Mouse (Mus musculus): Measurements from ENCODE around the gene Pus1.

DNA sequence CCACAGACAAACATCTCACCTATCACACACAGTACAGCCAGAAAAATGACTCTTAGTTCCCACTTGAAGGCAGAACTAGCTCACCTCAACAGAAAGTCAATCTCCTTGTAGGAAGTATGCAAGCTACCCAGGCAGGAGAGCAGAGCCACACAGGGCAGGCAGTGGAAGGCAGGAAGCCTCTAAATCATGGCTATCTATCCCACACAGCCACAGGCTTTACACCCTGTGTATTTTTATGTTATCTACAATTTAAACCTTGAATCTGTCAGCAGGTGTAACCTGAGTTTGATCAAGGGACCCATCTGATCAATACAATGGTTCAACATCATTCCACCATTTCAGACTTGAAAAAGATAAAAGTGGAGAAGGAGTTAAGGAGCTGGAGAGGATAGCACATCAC, 22.4 kb upstream of the Pus1 start:
- no peak for TF ChIP-seq POLR2A (IDR thresholded peaks at IDR 0.05; ENCODE audit: control insufficient read depth, extremely low read depth, insufficient read depth, low read length, poor library complexity)
- no peak for TF ChIP-seq CTCF (IDR thresholded peaks at IDR 0.05; ENCODE audit: borderline replicate concordance, control insufficient read depth, extremely low read depth, insufficient read depth, low read length, poor library complexity)

Measured in thymus, adult 2 months (tissue).